Mouse (Mus musculus): ENCODE measurements around the gene Insc. TPM values are rescaled to one million over a fixed set of nuclear protein-coding genes. Genes with fewer than 3 reads are reported as not detected.

Insc gene
- polyA plus RNA-seq, 1 experiment from 2014 or later, result 5.7 TPM

DNA sequence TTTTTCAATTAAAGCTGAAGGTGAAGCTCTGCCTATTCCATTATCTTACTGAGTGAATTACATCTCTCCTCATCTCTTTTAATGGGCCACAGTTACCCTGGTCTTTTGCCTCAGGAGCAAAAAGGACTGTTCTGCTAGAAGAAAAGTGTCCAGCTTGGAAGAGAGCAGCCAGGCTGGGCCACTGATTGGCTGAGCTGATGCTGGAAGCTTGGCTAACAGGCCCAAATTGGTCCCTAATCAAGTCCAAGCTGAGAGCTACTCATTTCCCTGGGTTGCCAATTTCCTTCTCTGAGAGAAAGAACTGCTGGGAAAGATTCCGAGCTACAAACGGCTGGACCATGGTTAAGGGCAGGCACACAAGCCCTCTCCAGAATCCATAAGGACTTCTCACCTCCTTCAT, 140.1 kb downstream of the Insc start:
- Histone ChIP-seq H3K27me3 (no peaks in the 10 kb centered on the region), H3K4me2 (replicated peaks) (no peak overlapping the region), H3K27ac (no peak overlapping the region), H3K9ac (no peak overlapping the region), H3K4me1 (no peaks in the 10 kb centered on the region), H3K9me3 (no peaks in the 10 kb centered on the region), H3K36me3 (no peaks in the 10 kb centered on the region), H3K4me3 (no peak overlapping the region)
- ATAC-seq (ENCODE audit: insufficient number of reproducible peaks, insufficient read depth, low FRiP score, low TSS enrichment), result no peak
- 78% methylated on average over 2 of the region's 2 CpGs for WGBS

GRCm38 (mm10) chr7:114886933-114887332, 143.4 kb downstream of the Insc start:
- no peak for ATAC-seq (ENCODE audit: insufficient number of reproducible peaks, insufficient read depth, low FRiP score, low TSS enrichment)
- 76% methylated on average over 4 of the region's 4 CpGs for WGBS

GRCm38 (mm10) chr7:114890215-114890614, 146.7 kb downstream of the Insc start:
- Histone ChIP-seq H3K27ac (no peak overlapping the region), H3K9me3 (no peaks in the 10 kb centered on the region), H3K9ac (no peak overlapping the region), H3K27me3 (0 out of 2 replicates have a peak, but pooled peaks cover 2% of the 10 kb centered on the region), H3K4me1 (no peaks in the 10 kb centered on the region), H3K36me3 (no peaks in the 10 kb centered on the region), H3K4me2 (replicated peaks) (no peak overlapping the region), H3K4me3 (no peak overlapping the region)
- ATAC-seq (ENCODE audit: insufficient number of reproducible peaks, insufficient read depth, low FRiP score, low TSS enrichment), result no peak
- 90% methylated on average over 4 of the region's 4 CpGs for WGBS

More at GRCm38 (mm10) chr7:114886933-114887332, 143.4 kb downstream of the Insc start:
- H3K36me3 ChIP-seq, result no peaks in the 10 kb centered on the region
- H3K4me2 ChIP-seq (replicated peaks), result no peak overlapping the region
- H3K9me3 ChIP-seq, result no peaks in the 10 kb centered on the region
- H3K27ac ChIP-seq, result no peak overlapping the region
- H3K4me3 ChIP-seq, result no peak overlapping the region
- no peaks in the 10 kb centered on the region for H3K4me1 ChIP-seq
- H3K9ac ChIP-seq, result no peak overlapping the region
- H3K27me3 ChIP-seq, result 0 out of 2 replicates have a peak, but pooled peaks cover 2% of the 10 kb centered on the region

DNA sequence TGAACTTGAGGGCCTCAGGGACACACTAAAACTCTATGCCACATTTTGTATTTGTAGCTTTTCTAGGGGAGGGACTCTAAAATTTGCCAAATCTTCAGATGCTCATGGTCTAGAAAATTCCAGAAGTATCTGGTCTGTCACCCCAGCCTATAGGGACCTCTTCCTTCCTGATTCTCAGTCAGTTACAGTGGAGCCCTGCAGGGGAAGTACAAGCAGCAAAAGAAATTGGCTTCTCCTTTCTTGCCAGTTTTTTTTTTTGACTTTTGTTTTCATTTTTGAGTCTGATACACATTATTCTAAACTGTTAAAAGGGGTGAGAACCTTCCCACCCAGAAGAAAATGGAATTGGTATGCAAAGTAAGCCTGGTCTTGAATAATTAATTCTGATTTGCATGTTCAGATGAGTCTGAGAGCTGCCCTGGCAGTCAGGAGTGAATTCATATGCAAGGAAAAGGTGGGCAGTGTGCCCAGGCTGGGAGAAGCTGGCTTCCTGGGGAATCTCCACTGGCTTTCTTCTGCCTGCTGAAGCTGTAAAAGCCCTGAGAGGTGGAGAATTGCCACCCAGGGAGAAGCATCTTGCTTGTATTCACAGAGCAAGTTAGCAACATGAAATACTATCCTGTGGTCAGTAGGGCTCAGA, 149.2 kb downstream of the Insc start:
- Histone ChIP-seq H3K9me3 (no peaks in the 10 kb centered on the region), H3K36me3 (no peaks in the 10 kb centered on the region), H3K4me1 (no peaks in the 10 kb centered on the region), H3K27ac (no peak overlapping the region), H3K4me3 (no peak overlapping the region), H3K9ac (no peak overlapping the region), H3K27me3 (0 out of 2 replicates have a peak, but pooled peaks cover 2% of the 10 kb centered on the region), H3K4me2 (replicated peaks) (no peak overlapping the region)
- ATAC-seq (ENCODE audit: insufficient number of reproducible peaks, insufficient read depth, low FRiP score, low TSS enrichment), result no peak

DNA sequence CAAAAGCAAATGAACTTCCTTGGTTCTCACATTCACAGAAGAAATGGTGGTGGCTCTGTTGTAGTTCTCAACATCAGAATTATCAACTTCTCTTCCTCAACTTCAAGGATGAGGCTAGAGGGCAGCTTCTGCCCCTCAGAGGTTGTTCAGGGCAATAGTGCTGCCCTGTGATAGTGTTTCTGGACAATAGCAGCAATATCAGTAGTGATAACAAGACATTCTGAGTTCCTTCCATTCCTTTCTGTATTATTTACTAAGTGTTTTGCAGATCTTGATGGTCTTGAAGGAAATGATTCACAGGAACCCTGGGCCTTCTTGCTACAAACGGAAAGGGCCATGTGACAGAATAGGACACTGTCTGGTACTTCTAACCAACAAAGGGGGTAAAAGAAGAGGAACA, 150.4 kb downstream of the Insc start:
- H3K27me3 ChIP-seq, result 0 out of 2 replicates have a peak, but pooled peaks cover 2% of the 10 kb centered on the region
- no peak for ATAC-seq (ENCODE audit: insufficient number of reproducible peaks, insufficient read depth, low FRiP score, low TSS enrichment)
- no peak overlapping the region for H3K4me2 ChIP-seq (replicated peaks)
- 79% methylated on average over 1 of the region's 1 CpGs for WGBS
- no peaks in the 10 kb centered on the region for H3K4me1 ChIP-seq
- H3K36me3 ChIP-seq, result no peaks in the 10 kb centered on the region
- no peak overlapping the region for H3K4me3 ChIP-seq
- no peak overlapping the region for H3K27ac ChIP-seq
- no peak overlapping the region for H3K9ac ChIP-seq
- H3K9me3 ChIP-seq, result no peaks in the 10 kb centered on the region

DNA sequence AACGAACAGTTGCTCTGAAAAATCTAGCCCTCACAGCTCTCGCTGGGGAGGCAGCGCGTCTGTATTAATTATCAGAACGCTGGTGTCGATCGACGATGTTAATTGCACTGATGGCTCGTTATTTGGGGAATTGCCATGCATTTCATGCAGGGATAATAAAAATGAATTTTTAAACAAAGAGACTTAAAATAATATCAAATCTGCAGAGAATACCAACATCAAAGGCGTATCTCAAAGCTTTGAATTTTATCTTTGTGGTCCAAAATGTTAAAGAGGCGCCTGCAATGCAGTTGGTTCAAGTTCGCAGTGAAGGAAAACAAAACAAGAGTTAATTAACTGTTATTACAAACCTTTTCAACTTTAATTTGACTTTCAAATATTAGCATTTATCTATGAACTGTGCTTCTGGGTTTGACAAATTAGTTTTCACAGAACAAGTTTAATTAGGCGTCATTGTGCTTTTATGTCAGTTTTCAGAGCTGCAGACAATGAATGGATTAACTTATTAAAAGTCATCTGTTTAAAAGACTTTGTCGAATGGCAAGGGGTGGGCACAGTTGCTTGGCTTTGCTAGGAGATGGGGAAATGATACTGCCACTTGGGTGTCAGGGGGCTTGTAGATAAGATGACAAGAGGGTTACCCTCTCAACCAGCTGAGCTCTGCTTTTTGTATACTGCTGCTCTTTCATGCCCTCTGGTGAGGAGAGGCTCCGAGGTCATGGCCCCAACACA, 153.6 kb downstream of the Insc start:
- Histone ChIP-seq H3K27me3 (no peaks in the 10 kb centered on the region), H3K27ac (no peak overlapping the region), H3K9me3 (no peaks in the 10 kb centered on the region), H3K4me1 (no peaks in the 10 kb centered on the region), H3K9ac (no peak overlapping the region), H3K4me2 (replicated peaks) (no peak overlapping the region), H3K36me3 (no peaks in the 10 kb centered on the region), H3K4me3 (no peak overlapping the region)
- 82% methylated on average over 15 of the region's 15 CpGs for WGBS
- ATAC-seq (ENCODE audit: insufficient number of reproducible peaks, insufficient read depth, low FRiP score, low TSS enrichment), result no peak

Other genes with a start within 250 kb of the Insc start
- 2.8 and 3.1 TPM in 2 replicates for gene Cyp2r1, start 180.7 kb upstream of the Insc start, polyA plus RNA-seq (2016; fragmentation: Nextera tagmentation; extraction: Ambion mirVana)
- 23.6 and 25.7 TPM in 2 replicates for gene Calca, start 107.3 kb upstream of the Insc start, polyA plus RNA-seq (2016; fragmentation: Nextera tagmentation; extraction: Ambion mirVana)
- 0.24 and 0.28 TPM in 2 replicates for gene Calcb, start 25.1 kb upstream of the Insc start, polyA plus RNA-seq (2016; fragmentation: Nextera tagmentation; extraction: Ambion mirVana)